Mouse (Mus musculus): ENCODE data around the gene Mrpl10.

DNA sequence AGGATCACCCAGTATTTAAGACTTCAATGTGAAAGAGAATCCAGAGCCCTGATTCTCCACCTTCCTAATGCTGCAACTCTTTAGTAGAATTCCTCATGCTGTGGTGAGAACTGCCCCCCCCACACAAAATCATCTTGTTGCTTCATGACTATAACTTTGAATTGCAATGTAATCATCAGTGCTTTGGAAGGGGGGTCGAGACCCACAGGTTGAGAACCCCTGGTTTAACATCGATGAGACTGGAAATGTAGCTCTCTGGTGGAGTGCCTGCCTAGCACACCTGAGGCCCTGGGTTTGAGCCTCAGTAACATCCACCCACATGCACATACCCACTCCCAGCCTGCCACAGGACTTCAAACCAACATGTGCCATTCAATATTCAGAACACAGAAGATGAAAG, 53.2 kb downstream of the Mrpl10 start:
- no peak for TF ChIP-seq CTCF (IDR thresholded peaks at IDR 0.05; ENCODE audit: low read depth, low read length)
- no peak for TF ChIP-seq POLR2A (IDR thresholded peaks at IDR 0.05; ENCODE audit: borderline replicate concordance, low read depth, low read length)
